Mouse (Mus musculus): ENCODE measurements around the gene BC034090.

Gene BC034090

GRCm38 (mm10) chr1:155216313-155216712 is 27.9 kb downstream of the BC034090 start:
- DNase-seq (ENCODE audit: low spot score in 2 of 2): no peak

- DNase-seq (ENCODE audit: low spot score in 2 of 2): peak; percentile 74 to 85
These were observed 29.0 kb downstream of the BC034090 start for GRCm38 (mm10) chr1:155215066-155215764.

- no peak for DNase-seq (ENCODE audit: low spot score in 2 of 2)
These were observed 30.3 kb downstream of the BC034090 start for GRCm38 (mm10) chr1:155213912-155214311.

- DNase-seq (ENCODE audit: low spot score in 2 of 2): no peak
These were observed 31.1 kb downstream of the BC034090 start for GRCm38 (mm10) chr1:155212936-155213774.

GRCm38 (mm10) chr1:155212493-155212892 is 31.8 kb downstream of the BC034090 start:
- peak in 1 of 2 experiments; percentile 51 for DNase-seq (ENCODE audit: low spot score in 2 of 2)

GRCm38 (mm10) chr1:155212081-155212480 is 32.2 kb downstream of the BC034090 start:
- DNase-seq (ENCODE audit: low spot score in 2 of 2): no peak

GRCm38 (mm10) chr1:155211017-155211416 is 33.2 kb downstream of the BC034090 start:
- no peak for DNase-seq (ENCODE audit: low spot score in 2 of 2)

GRCm38 (mm10) chr1:155210011-155210763 is 34.1 kb downstream of the BC034090 start:
- no peak for DNase-seq (ENCODE audit: low spot score in 2 of 2)

GRCm38 (mm10) chr1:155207859-155208258 is 36.4 kb downstream of the BC034090 start:
- DNase-seq (ENCODE audit: low spot score in 2 of 2): no peak

- no peak for DNase-seq (ENCODE audit: low spot score in 2 of 2)
These were observed 38.2 kb downstream of the BC034090 start for GRCm38 (mm10) chr1:155205822-155206660.

GRCm38 (mm10) chr1:155205311-155205710 is 38.9 kb downstream of the BC034090 start:
- no peak for DNase-seq (ENCODE audit: low spot score in 2 of 2)

- DNase-seq (ENCODE audit: low spot score in 2 of 2): peak in 1 of 2 experiments; percentile 64
These were observed 39.6 kb downstream of the BC034090 start for GRCm38 (mm10) chr1:155204560-155205162.

- no peak for DNase-seq (ENCODE audit: low spot score in 2 of 2)
These were observed 40.3 kb downstream of the BC034090 start for GRCm38 (mm10) chr1:155203954-155204353.

- DNase-seq (ENCODE audit: low spot score in 2 of 2): no peak
These were observed 41.1 kb downstream of the BC034090 start for GRCm38 (mm10) chr1:155203101-155203500.

GRCm38 (mm10) chr1:155202472-155202871 is 41.8 kb downstream of the BC034090 start:
- DNase-seq (ENCODE audit: low spot score in 2 of 2): no peak

- no peak for DNase-seq (ENCODE audit: low spot score in 2 of 2)
These were observed 42.3 kb downstream of the BC034090 start for GRCm38 (mm10) chr1:155201914-155202313.

- no peak for DNase-seq (ENCODE audit: low spot score in 2 of 2)
These were observed 42.8 kb downstream of the BC034090 start for GRCm38 (mm10) chr1:155201373-155201879.

- no peak for DNase-seq (ENCODE audit: low spot score in 2 of 2)
These were observed 43.3 kb downstream of the BC034090 start for GRCm38 (mm10) chr1:155200967-155201366.

GRCm38 (mm10) chr1:155199522-155199921 is 44.7 kb downstream of the BC034090 start:
- DNase-seq (ENCODE audit: low spot score in 2 of 2): no peak

- no peak for DNase-seq (ENCODE audit: low spot score in 2 of 2)
These were observed 47.6 kb downstream of the BC034090 start for GRCm38 (mm10) chr1:155196691-155197090.

All from frontal cortex, postnatal 36 days (tissue).